ENCODE assay signal across 17 mouse cellular contexts in genomic region chr5:22080468-22080986, GRCm38 (mm10).
"Had no signal": no experiment of that assay in that cellular context is flagged by ENCODE, and none has a peak within 500 bp of the region (broad histone marks: within the 10 kb centered on the region; RNA-seq: fewer than 3 reads in every experiment).

No protein-coding gene starts in this region.

- ATAC-seq: lung, postnatal 0 days; midbrain, embryonic 13.5 days; midbrain, embryonic 15.5 days had no signal

- H3K27ac ChIP-seq: lung, embryonic 15.5 days; macrophage; midbrain, embryonic 13.5 days; midbrain, embryonic 15.5 days; neural tube, embryonic 12.5 days; stomach, embryonic 15.5 days; stomach, postnatal 0 days had no signal

- H3K4me1 ChIP-seq: lung, embryonic 15.5 days; megakaryocyte, embryonic 14.5 days; midbrain, embryonic 13.5 days; midbrain, embryonic 15.5 days; neural tube, embryonic 12.5 days; stomach, embryonic 15.5 days had no signal

- H3K4me3 ChIP-seq: lung, embryonic 15.5 days; megakaryocyte, embryonic 14.5 days; midbrain, embryonic 13.5 days; midbrain, embryonic 15.5 days; neural tube, embryonic 12.5 days; stomach, embryonic 15.5 days had no signal

- H3K4me2 ChIP-seq: lung, embryonic 15.5 days; midbrain, embryonic 11.5 days; midbrain, embryonic 13.5 days; midbrain, embryonic 15.5 days; neural tube, embryonic 12.5 days; stomach, embryonic 15.5 days had no signal

- H3K9me3 ChIP-seq: lung, embryonic 15.5 days; megakaryocyte, embryonic 14.5 days; midbrain, embryonic 13.5 days; midbrain, embryonic 15.5 days; neural tube, embryonic 12.5 days; stomach, embryonic 15.5 days had no signal

- DNase-seq: lung, adult 2 months; lung, postnatal 14 days; lung, postnatal 36 days; right cerebral cortex, postnatal 14 days; thymus, adult 2 months; thymus, postnatal 25 days; thymus, postnatal 4 days had no signal

- H3K9ac ChIP-seq: lung, embryonic 15.5 days; midbrain, embryonic 13.5 days; midbrain, embryonic 15.5 days; neural tube, embryonic 12.5 days; stomach, embryonic 15.5 days had no signal

- H3K36me3 ChIP-seq: lung, embryonic 15.5 days; midbrain, embryonic 13.5 days; midbrain, embryonic 15.5 days; neural tube, embryonic 12.5 days; stomach, embryonic 15.5 days had no signal

- H3K27me3 ChIP-seq: lung, embryonic 15.5 days; megakaryocyte, embryonic 14.5 days; midbrain, embryonic 13.5 days; midbrain, embryonic 15.5 days; neural tube, embryonic 12.5 days; stomach, embryonic 15.5 days had no signal
